In genomic region chr14:61688666-61689065, GRCm38 (mm10) we compare ENCODE assay signal across 8 mouse cellular contexts.
DNase-seq lines count a peak whose midpoint lies in the region; ATAC-seq lines count a peak whose summit lies in the region.

No protein-coding gene starts in this region.

- H3K4me2 ChIP-seq in embryonic facial prominence, embryonic 11.5 days (ENCODE audit: low read depth, low read length) = no peak overlapping the region
- peak overlapping the region; percentile 21; the same call in 1 of the 2 replicates for H3K4me2 ChIP-seq in hindbrain, embryonic 14.5 days (replicated peaks)

- no peaks in the 10 kb centered on the region for H3K9me3 ChIP-seq in embryonic facial prominence, embryonic 11.5 days (replicated peaks; ENCODE audit: control insufficient read depth, low read length)
- H3K9me3 ChIP-seq in hindbrain, embryonic 14.5 days (ENCODE audit: control insufficient read depth, low read length) = no peaks in the 10 kb centered on the region

- peak; percentile 17 to 46 for DNase-seq in lung, adult 18-20 months
- no peak for DNase-seq in lung, postnatal 25 days (ENCODE audit: low spot score)
- DNase-seq in embryonic facial prominence, embryonic 11.5 days (ENCODE audit: low spot score) = peak; percentile 13
- DNase-seq in hindbrain, embryonic 14.5 days (ENCODE audit: low spot score) = no peak
- DNase-seq in naive thymus-derived CD4-positive, alpha-beta T cell, adult 2 months (ENCODE audit: low read depth) = peak; percentile 54
- DNase-seq in left cerebral cortex, adult 11 months (ENCODE audit: low spot score) = no peak
- no peak for DNase-seq in frontal cortex, postnatal 36 days (ENCODE audit: low spot score in 2 of 2)
- DNase-seq in urinary bladder, postnatal 25 days (ENCODE audit: low spot score) = no peak

- WGBS in embryonic facial prominence, embryonic 11.5 days = 1% methylated on average over 9 of the region's 9 CpGs
- under 1% methylated on average over 9 of the region's 9 CpGs for whole genome bisulfite sequencing in hindbrain, embryonic 14.5 days

- H3K27me3 ChIP-seq in embryonic facial prominence, embryonic 11.5 days (ENCODE audit: control insufficient read depth, insufficient read depth, low read length) = peaks cover 21% of the 10 kb centered on the region
- H3K27me3 ChIP-seq in hindbrain, embryonic 14.5 days (ENCODE audit: control insufficient read depth, insufficient read depth, low read length) = peaks cover 75% of the 10 kb centered on the region

- H3K4me1 ChIP-seq in embryonic facial prominence, embryonic 11.5 days (ENCODE audit: control insufficient read depth, insufficient read depth, low read length) = peaks cover 13% of the 10 kb centered on the region; the same call in 1 of the 2 replicates
- no peaks in the 10 kb centered on the region; the same call in 1 of the 2 replicates for H3K4me1 ChIP-seq in hindbrain, embryonic 14.5 days (replicated peaks; ENCODE audit: control insufficient read depth, insufficient read depth, low read length)

- H3K4me3 ChIP-seq in embryonic facial prominence, embryonic 11.5 days (ENCODE audit: low read depth, low read length) = no peak overlapping the region
- H3K4me3 ChIP-seq in hindbrain, embryonic 14.5 days (replicated peaks; ENCODE audit: low read length) = no peak overlapping the region

- H3K36me3 ChIP-seq in embryonic facial prominence, embryonic 11.5 days (replicated peaks; ENCODE audit: control insufficient read depth, insufficient read depth, low read depth, low read length) = no peaks in the 10 kb centered on the region
- H3K36me3 ChIP-seq in hindbrain, embryonic 14.5 days (replicated peaks; ENCODE audit: control insufficient read depth, insufficient read depth) = no peaks in the 10 kb centered on the region

- ATAC-seq in embryonic facial prominence, embryonic 11.5 days (replicated peaks; ENCODE audit: insufficient number of reproducible peaks, low FRiP score, low TSS enrichment, low read depth) = no peak
- ATAC-seq in hindbrain, embryonic 14.5 days (ENCODE audit: low FRiP score) = no peak

- no peak overlapping the region for H3K27ac ChIP-seq in embryonic facial prominence, embryonic 11.5 days (replicated peaks; ENCODE audit: low read depth, low read length)
- H3K27ac ChIP-seq in hindbrain, embryonic 14.5 days = no peak overlapping the region

- no peak overlapping the region for H3K9ac ChIP-seq in embryonic facial prominence, embryonic 11.5 days (replicated peaks; ENCODE audit: low read length)
- no peak overlapping the region for H3K9ac ChIP-seq in hindbrain, embryonic 14.5 days

Comparison
In these comparisons a context has a peak if more than half of its experiments do, and no peak if none do; other contexts are left out.
1. DNase-seq: peak in lung, adult 18-20 months (2 of 2), embryonic facial prominence, embryonic 11.5 days (single experiment) and naive thymus-derived CD4-positive, alpha-beta T cell, adult 2 months (single experiment); none in lung, postnatal 25 days (single experiment), hindbrain, embryonic 14.5 days (single experiment), left cerebral cortex, adult 11 months (single experiment), frontal cortex, postnatal 36 days (0 of 2) and urinary bladder, postnatal 25 days (single experiment).